Mouse (Mus musculus) heart, adult 2 months (tissue): ENCODE measurements at regions not wholly inside any gene's neighbourhood (a gene's known extent, or its start where the extent isn't known, plus 50 kb on each side); places are given as distances from the start of the nearest gene placed in this dataset.

ENCODE experiments used
- DNase-seq, 2 experiments: peaks; one replicate each; pipeline ENCODE4 v3.0.0; 2021
- H3K27ac ChIP-seq: fragments of 200-600 bp; 2 replicates; pipeline ENCODE4 v1.8.1; 2022
- H3K27me3 ChIP-seq: fragments of 200-500 bp; 2 replicates; pipeline ENCODE4 v1.6.1; 2012; ENCODE audit warnings: mild to moderate bottlenecking, low read length, inconsistent platforms, mixed read lengths; ENCODE audit not compliant: control insufficient read depth, insufficient read depth
- H3K36me3 ChIP-seq: fragments of 200-500 bp; 2 replicates; pipeline ENCODE4 v1.6.1; 2012; ENCODE audit warnings: low read length, inconsistent platforms; ENCODE audit not compliant: control insufficient read depth, insufficient read depth
- H3K4me1 ChIP-seq: fragments of 200-500 bp; 2 replicates; pipeline ENCODE4 v1.6.1; 2011; ENCODE audit warnings: low read length; ENCODE audit not compliant: control insufficient read depth, insufficient read depth
- H3K4me3 ChIP-seq: fragments of 200-600 bp; 2 replicates; pipeline ENCODE4 v1.8.1; 2022
- H3K79me2 ChIP-seq: fragments of 200-500 bp; replicated peaks from 2 replicates; pipeline ENCODE4 v1.6.1; 2012; ENCODE audit warnings: mild to moderate bottlenecking, inconsistent platforms, low read length, moderate library complexity, mixed read lengths; ENCODE audit not compliant: control insufficient read depth, insufficient read depth
- H3K9ac ChIP-seq: fragments of 200-500 bp; 2 replicates; pipeline ENCODE4 v1.6.1; 2012; ENCODE audit warnings: low read depth, mild to moderate bottlenecking, control low read depth, inconsistent platforms, low read length, mixed read lengths
- CTCF ChIP-seq: fragments of 200-600 bp; IDR thresholded peaks from 2 replicates; pipeline ENCODE4 v1.8.1; 2022; ENCODE audit warnings: antibody characterized with exemption, mild to moderate bottlenecking, moderate library complexity
- EP300 ChIP-seq: fragments of 200-500 bp; IDR thresholded peaks from 2 replicates; pipeline ENCODE4 v1.6.1; 2011; ENCODE audit warnings: low read depth, low read length, control low read depth; ENCODE audit not compliant: insufficient read depth
- POLR2A ChIP-seq: fragments of 200-500 bp; IDR thresholded peaks from 2 replicates; pipeline ENCODE4 v1.6.1; 2011; ENCODE audit warnings: mild to moderate bottlenecking, low read depth, low read length, control low read depth; ENCODE audit not compliant: insufficient read depth
- WGBS: fragments of 180-500 bp; shearing (Covaris S2); methylation state at CpG from one replicate; pipeline ENCODE4 v1.1.7; 2018; 5-methylcytosine and 5-hydroxymethylcytosine counted together
- intact Hi-C: fragments of 180-260 bp; cut with DNase I; formaldehyde crosslinking; loops from one replicate; pipeline ENCODE4 v1.15.1; 2025

GRCm38 (mm10) chr13:110450526-110450925 is 55.7 kb downstream of the Plk2 start:
- Histone ChIP-seq H3K4me3 (no peak overlapping the region), H3K36me3 (no peaks in the 10 kb centered on the region), H3K9ac (no peak overlapping the region), H3K27me3 (no peaks in the 10 kb centered on the region), H3K79me2 (no peaks in the 10 kb centered on the region), H3K27ac (no peak overlapping the region), H3K4me1 (no peaks in the 10 kb centered on the region)
- WGBS, result 62% methylated on average over 1 of the region's 1 CpGs
- DNase-seq, result no peak
- no peak for TF ChIP-seq POLR2A
- no peak for TF ChIP-seq EP300
- TF ChIP-seq CTCF, result no peak
- intact Hi-C loops, result no loop called here

GRCm38 (mm10) chr13:110452009-110452525 is 57.2 kb downstream of the Plk2 start:
- Histone ChIP-seq H3K4me1 (no peaks in the 10 kb centered on the region), H3K79me2 (no peaks in the 10 kb centered on the region), H3K27me3 (no peaks in the 10 kb centered on the region), H3K36me3 (no peaks in the 10 kb centered on the region), H3K27ac (no peak overlapping the region), H3K4me3 (no peak overlapping the region), H3K9ac (no peak overlapping the region)
- 80% methylated on average over 6 of the region's 6 CpGs for WGBS
- TF ChIP-seq POLR2A, result no peak
- no peak for TF ChIP-seq CTCF
- TF ChIP-seq EP300, result no peak
- intact Hi-C loops, result no loop called here
- no peak for DNase-seq

- no peak for DNase-seq
Measured at GRCm38 (mm10) chr13:110455085-110455484, 60.2 kb downstream of the Plk2 start.

GRCm38 (mm10) chr13:110455569-110456196 is 60.8 kb downstream of the Plk2 start:
- 87% methylated on average over 5 of the region's 5 CpGs for WGBS
- DNase-seq, result no peak
- Histone ChIP-seq H3K27me3 (no peaks in the 10 kb centered on the region), H3K9ac (no peak overlapping the region), H3K4me1 (no peaks in the 10 kb centered on the region; the same call in 1 of the 2 replicates), H3K79me2 (no peaks in the 10 kb centered on the region), H3K27ac (no peak overlapping the region), H3K36me3 (no peaks in the 10 kb centered on the region), H3K4me3 (no peak overlapping the region)
- TF ChIP-seq POLR2A, result no peak
- TF ChIP-seq EP300, result no peak
- TF ChIP-seq CTCF, result no peak
- intact Hi-C loops, result no loop called here

More at GRCm38 (mm10) chr13:110455085-110455484, 60.2 kb downstream of the Plk2 start:
- WGBS, result 76% methylated on average over 4 of the region's 4 CpGs
- no peaks in the 10 kb centered on the region for H3K36me3 ChIP-seq
- H3K4me3 ChIP-seq, result no peak overlapping the region
- H3K9ac ChIP-seq, result no peak overlapping the region
- H3K79me2 ChIP-seq, result no peaks in the 10 kb centered on the region
- intact Hi-C loops, result no loop called here
- H3K27me3 ChIP-seq, result no peaks in the 10 kb centered on the region
- TF ChIP-seq CTCF, result no peak
- no peak for TF ChIP-seq POLR2A
- TF ChIP-seq EP300, result no peak
- no peak overlapping the region for H3K27ac ChIP-seq
- H3K4me1 ChIP-seq, result no peaks in the 10 kb centered on the region; the same call in 1 of the 2 replicates

GRCm38 (mm10) chr13:110458701-110459100 is 63.9 kb downstream of the Plk2 start:
- Histone ChIP-seq H3K9ac (no peak overlapping the region), H3K4me3 (no peak overlapping the region), H3K27ac (no peak overlapping the region), H3K27me3 (no peaks in the 10 kb centered on the region), H3K79me2 (no peaks in the 10 kb centered on the region), H3K4me1 (no peaks in the 10 kb centered on the region; the same call in 1 of the 2 replicates), H3K36me3 (no peaks in the 10 kb centered on the region)
- WGBS, result 45% methylated on average over 4 of the region's 4 CpGs
- DNase-seq, result no peak
- intact Hi-C loops, result no loop called here
- TF ChIP-seq CTCF (no peak), POLR2A (no peak), EP300 (no peak)

GRCm38 (mm10) chr13:110461581-110461980 is 66.7 kb downstream of the Plk2 start:
- 48% methylated on average over 13 of the region's 13 CpGs for WGBS
- H3K27me3 ChIP-seq, result no peaks in the 10 kb centered on the region
- no peak for DNase-seq
- H3K4me3 ChIP-seq, result no peak overlapping the region
- intact Hi-C loops, result no loop called here
- H3K36me3 ChIP-seq, result no peaks in the 10 kb centered on the region
- H3K79me2 ChIP-seq, result no peaks in the 10 kb centered on the region
- no peak for TF ChIP-seq EP300
- TF ChIP-seq POLR2A, result no peak
- TF ChIP-seq CTCF, result no peak
- no peaks in the 10 kb centered on the region; the same call in 1 of the 2 replicates for H3K4me1 ChIP-seq
- no peak overlapping the region for H3K9ac ChIP-seq
- H3K27ac ChIP-seq, result no peak overlapping the region
